Mouse (Mus musculus) cerebellum, adult 11 months (tissue): Measurements from ENCODE around the gene Nr2e1.

Experiments used
- DNase-seq: peaks from one replicate; pipeline ENCODE4 v3.0.0; 2022

Nr2e1 gene

DNA sequence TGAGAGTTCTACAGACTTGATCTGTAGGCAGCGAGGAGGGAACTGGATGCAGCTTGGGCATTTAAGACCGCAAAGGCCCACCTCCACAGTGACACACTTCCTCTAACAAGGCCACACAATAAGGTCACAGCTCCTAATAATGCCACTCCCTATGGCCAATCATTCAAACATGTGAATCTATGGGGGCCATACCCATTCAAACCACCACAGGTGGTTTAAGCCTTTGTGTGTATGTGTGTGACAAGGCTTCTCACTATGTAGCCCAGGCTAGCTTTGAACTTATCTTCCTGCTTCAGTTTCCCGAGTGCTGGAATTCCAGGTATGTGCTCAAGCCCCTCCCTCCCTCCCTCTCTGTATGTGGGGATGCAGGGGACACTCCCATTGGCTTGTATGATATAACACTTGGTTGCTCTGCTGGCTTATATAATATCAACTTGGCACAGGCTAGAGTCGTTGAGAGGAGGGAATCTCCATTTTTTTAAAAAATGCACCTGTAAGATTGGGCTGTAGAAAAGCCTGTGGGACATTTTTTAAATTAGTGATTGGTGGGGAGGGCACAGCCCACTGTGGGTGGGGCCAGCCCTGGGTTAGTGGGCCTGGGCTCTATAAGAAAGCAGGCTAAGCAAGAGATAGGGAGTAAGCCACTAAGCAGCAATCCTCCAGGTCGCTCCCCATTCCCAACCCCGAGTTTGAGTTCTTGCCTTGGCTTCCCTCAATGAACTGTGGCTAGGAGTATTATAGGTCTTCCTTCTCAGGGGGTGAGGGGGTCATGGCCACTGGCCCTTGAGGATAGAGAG, 37.5 kb downstream of the Nr2e1 start:
- DNase-seq, result no peak

DNA sequence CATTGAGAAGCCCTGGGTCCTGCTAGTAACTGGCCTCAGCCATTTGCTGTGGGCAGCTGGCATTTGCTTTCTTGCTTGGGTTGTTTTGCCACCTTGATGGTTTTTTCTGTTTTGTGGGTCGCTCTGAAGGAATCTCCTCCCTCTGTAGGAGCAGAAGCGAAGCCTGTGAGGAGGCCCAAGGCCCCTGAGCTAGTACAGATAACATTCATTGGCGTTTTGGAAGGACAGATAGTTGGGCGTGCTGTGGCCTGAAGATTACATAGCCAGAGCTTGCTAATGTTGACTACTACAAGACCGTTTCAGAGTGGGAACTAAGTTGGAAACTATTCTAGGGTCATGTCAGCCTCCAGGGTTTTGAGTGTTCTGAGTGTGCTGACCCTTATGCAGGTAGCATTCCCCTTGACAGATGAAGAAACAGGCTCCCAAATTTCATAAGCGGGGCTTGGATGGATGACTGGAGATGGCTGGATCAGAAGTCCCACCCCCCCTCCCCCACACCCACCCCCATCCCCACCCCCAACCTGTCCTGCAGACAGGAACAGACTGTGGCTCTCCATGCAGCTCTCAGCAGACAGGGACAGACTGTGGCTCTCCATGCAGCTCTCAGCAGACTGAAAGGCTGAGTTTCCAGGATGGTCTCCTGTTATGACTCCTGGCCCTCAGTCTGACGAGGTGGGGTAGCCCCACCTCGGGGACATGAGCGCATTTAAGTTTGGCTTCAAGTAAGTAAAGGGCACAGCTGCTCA, 45.7 kb downstream of the Nr2e1 start:
- DNase-seq, result no peak

DNA sequence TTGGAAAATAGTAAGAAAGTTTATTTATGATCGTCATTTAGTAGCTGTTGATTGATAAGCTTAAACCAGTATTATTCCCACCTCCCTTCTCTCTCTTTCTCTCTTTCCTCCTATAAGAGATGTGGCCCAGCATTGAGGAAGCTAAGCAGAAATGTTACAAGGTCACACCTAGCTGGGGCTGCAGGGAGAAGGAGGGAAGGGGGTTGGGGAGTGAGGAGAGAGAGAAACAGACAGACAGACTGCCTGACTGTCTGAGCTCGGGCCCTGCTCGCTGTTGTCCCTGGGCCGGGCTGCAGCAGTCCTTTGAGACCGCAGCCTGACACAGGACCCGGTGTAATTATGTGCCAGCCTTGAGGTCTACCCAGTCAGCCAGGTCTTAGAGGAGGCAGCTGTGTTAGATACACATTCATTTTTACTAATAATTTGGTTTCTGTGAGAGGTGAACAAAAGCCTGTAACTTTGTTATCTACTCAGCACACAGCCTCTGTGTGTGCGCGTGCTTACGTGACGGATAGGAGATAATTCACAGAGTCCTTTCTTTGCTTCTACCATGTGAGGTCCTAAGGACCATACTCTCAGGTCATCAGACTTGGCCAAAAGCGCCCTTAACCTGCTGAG, 49.5 kb downstream of the Nr2e1 start:
- DNase-seq, result no peak

DNA sequence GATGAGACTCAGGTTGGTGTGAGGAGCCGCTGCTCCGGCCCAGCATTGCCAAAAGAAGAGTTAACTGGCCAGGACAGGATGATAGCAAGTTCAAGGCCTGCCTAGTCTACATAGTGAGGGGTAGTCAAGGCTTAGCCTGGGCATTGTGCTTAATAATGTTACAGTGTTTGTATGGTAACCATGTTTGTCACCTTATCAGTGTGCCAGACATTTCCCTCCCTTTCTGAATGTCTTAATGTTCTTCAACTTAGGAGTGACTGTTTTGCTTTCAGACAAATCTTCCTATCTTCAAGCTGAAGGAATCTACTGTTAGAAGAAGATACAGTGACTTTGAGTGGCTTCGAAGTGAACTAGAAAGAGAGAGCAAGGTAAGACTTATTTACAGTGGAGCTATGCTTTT, 57.8 kb downstream of the Nr2e1 start:
- no peak for DNase-seq

DNA sequence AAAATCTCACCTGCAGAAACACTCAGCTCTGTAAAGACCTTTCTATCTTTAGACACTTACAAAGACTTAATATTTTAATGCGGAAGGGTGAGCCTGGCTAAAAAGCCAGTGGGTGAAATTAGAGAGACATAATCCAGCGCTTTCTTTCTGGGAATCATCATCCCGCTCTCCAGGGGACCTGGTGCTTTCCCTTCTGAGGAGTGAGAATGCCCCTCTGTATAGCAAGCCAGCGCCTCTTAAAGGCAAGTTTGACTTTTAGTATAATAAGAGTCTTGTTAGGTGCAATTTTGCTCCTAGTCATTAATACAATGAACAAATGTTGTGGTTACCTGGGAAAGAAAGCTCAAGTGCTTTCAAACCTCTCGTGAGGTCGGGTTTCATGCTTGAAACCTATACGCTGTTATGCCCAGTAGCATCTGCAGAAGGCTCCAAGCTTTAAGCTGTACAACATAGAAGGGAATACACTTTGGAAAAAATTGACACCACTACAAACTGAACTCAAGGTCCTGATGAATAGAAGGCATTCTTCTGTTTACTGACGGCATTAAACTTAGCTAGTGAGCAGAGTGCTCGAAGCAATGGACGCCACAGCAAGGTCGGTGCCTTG, 59.8 kb downstream of the Nr2e1 start:
- no peak for DNase-seq

DNA sequence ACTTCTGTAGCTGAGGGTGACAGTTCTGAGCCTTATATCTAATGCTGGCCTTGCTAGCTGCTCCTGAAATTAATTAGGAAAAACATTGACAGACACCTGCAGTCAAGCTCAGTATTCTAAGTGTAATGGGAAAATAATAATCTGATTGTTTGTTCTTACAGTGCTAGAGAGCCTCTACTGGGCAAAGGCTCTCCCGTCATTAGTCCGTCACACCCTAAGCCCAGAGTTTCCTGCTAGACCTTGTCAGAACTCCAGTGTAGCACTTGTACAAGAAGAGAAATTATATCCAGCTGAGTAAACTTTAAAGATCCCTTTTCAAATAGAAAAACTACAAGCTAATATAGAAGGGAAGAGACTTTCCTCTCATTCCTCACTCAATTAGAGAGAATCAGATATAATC, 60.5 kb downstream of the Nr2e1 start:
- no peak for DNase-seq

DNA sequence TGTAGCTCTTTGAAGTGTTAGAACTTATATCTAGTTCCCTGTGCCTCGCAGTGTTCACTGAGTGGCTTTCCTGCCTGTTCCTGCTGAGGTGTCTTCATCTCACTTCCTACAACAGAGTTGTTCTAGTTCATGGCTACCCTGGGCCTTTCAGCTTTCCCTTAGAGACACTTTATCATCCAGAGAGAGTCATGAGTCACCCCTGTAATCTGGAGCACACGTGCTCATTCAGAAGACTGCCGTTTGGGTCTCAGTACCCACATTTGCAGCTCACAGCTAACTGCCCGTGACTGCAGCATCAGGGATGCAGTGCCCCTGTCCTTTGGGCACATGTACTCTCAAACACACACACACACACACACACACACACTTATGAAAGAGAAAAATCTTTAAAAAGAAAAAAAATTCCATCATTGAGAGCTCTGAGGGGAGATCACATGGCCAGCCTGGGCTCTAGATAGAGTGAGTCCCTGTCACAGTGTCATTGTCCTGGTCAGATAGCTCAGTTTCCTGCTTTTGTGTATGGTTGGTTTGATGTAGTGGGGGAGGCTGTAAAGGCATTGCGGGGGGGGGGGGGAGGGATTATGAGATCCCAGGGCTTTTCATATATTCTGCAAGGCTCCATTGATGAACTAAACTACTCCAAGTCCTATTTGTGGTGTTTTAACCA, 62.0 kb downstream of the Nr2e1 start:
- DNase-seq, result no peak

DNA sequence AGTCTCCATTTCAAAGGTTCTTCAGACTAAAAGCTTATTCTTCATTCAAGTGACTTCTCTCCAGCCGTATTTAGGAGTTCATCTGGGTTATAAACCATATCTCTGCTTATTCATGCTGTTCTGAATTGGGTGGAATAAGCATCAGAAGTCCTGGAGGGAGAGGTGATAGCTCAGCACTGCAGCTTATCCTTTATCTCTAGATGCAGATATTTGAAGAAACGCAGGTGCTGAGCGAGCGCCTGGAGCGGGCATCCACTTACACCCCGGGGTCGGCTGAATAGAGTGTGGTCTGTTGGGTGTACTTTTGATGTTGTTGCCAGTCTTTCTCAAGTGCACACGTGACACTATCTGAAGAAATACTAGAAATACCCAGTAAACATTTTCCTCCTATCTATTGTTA, 65.1 kb downstream of the Nr2e1 start:
- no peak for DNase-seq

DNA sequence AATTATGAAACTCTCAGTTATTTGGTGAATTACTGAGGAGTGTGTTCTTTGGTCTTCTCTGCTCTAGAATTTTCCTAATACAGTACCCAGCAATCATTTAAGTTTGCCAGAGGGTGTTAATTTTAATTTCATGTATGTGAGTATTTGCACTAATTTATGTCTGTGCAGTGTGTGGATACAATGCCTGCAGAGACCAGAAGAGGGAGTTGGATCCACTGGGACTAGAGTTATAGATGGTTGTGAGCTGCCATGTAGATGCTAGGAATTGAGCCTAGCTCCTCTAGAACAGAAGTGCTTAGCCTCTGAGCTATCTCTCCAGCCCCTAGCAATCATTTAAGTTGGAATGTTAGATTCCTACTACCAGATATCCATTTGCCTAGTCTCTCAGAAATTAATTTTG, 69.3 kb downstream of the Nr2e1 start:
- no peak for DNase-seq
